Mouse (Mus musculus): ENCODE measurements at regions not wholly inside any gene's neighbourhood (a gene's known extent, or its start where the extent isn't known, plus 50 kb on each side); places are given as distances from the start of the nearest gene placed in this dataset.

- no peaks in the 10 kb centered on the region for H3K36me3 ChIP-seq (ENCODE audit: control insufficient read depth, insufficient read depth)
Measured at GRCm38 (mm10) chr15:62091144-62091543, 1168.3 kb upstream of the A1bg start.

GRCm38 (mm10) chr15:62088341-62088740, 1165.5 kb upstream of the A1bg start:
- no peak for TF ChIP-seq REST (IDR thresholded peaks at IDR 0.05; ENCODE audit: insufficient read depth, insufficient read length)
- TF ChIP-seq MAX (IDR thresholded peaks at IDR 0.05; ENCODE audit: low read depth), result no peak
- Histone ChIP-seq H3K4me3 (no peak overlapping the region), H3K4me2 (ENCODE audit: low read depth) (no peak overlapping the region), H3K79me2 (ENCODE audit: control insufficient read depth, insufficient read depth) (peaks cover 99% of the 10 kb centered on the region), H3K36me3 (ENCODE audit: control insufficient read depth, insufficient read depth) (no peaks in the 10 kb centered on the region), H3K27me3 (ENCODE audit: control insufficient read depth, insufficient read depth, insufficient read length) (no peaks in the 10 kb centered on the region), H3ac (ENCODE audit: control insufficient read depth, insufficient read length) (no peak overlapping the region)

More at GRCm38 (mm10) chr15:62091144-62091543, 1168.3 kb upstream of the A1bg start:
- TF ChIP-seq POLR2A (IDR thresholded peaks at IDR 0.05; ENCODE audit: insufficient read length, low read depth) (no peak), CEBPB (IDR thresholded peaks at IDR 0.05; ENCODE audit: insufficient read depth, poor library complexity, severe bottlenecking) (no peak), TCF12 (IDR thresholded peaks at IDR 0.05; ENCODE audit: insufficient read depth, poor library complexity, severe bottlenecking) (no peak), TCF3 (IDR thresholded peaks at IDR 0.05; ENCODE audit: insufficient read length, low read depth) (no peak), MYOG (IDR thresholded peaks at IDR 0.05; ENCODE audit: control insufficient read depth in 1 of 3, insufficient read depth in 1 of 3, insufficient read length in 2 of 3, low read depth in 2 of 3) (no peak), E2F4 (IDR thresholded peaks at IDR 0.05; ENCODE audit: insufficient read depth) (no peak), MAX (IDR thresholded peaks at IDR 0.05; ENCODE audit: low read depth) (no peak), MYOD1 (IDR thresholded peaks at IDR 0.05; ENCODE audit: control insufficient read depth in 1 of 3, insufficient read length in 2 of 3, low read depth in 2 of 3) (no peak), POLR2AphosphoS2 (IDR thresholded peaks at IDR 0.05; ENCODE audit: insufficient read length, low read depth) (no peak), USF1 (IDR thresholded peaks at IDR 0.05; ENCODE audit: low read depth) (no peak)
- Histone ChIP-seq H3K4me3 (no peak overlapping the region), H3ac (ENCODE audit: control insufficient read depth, insufficient read length) (no peak overlapping the region), H3K4me2 (ENCODE audit: low read depth) (no peak overlapping the region), H3K79me2 (ENCODE audit: control insufficient read depth, insufficient read depth) (peaks cover 97% of the 10 kb centered on the region), H3K27me3 (ENCODE audit: control insufficient read depth, insufficient read depth, insufficient read length) (no peaks in the 10 kb centered on the region)

DNA sequence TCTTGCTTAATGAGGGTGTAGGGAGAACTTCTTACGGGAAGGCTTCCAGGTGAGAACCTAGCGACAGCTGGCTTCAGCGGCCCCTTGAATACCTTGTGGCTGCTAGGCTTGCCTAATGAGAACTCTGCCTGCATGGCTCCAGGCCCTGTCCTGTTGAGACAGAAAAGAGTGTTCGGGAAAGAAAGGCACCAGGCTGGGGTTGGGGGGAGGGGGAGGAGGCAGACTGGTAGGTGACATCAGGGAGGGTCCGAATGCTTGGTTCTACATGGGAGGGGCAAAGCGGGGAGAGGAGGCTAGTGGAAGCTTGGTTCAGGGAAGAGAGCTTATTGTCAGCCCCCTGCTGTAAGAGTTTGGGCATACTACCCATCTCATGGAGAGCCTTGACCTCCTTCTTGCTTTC, 1164.9 kb upstream of the A1bg start:
- Histone ChIP-seq H3K4me3 (no peak overlapping the region), H3K79me2 (ENCODE audit: control insufficient read depth, insufficient read depth) (peaks cover 99% of the 10 kb centered on the region), H3K27me3 (ENCODE audit: control insufficient read depth, insufficient read depth, insufficient read length) (no peaks in the 10 kb centered on the region), H3K36me3 (ENCODE audit: control insufficient read depth, insufficient read depth) (no peaks in the 10 kb centered on the region), H3ac (ENCODE audit: control insufficient read depth, insufficient read length) (no peak overlapping the region), H3K4me2 (ENCODE audit: low read depth) (no peak overlapping the region)
- no peak for TF ChIP-seq POLR2A (IDR thresholded peaks at IDR 0.05; ENCODE audit: insufficient read length, low read depth)
- no peak for TF ChIP-seq MYOG (IDR thresholded peaks at IDR 0.05; ENCODE audit: control insufficient read depth in 1 of 3, insufficient read depth in 1 of 3, insufficient read length in 2 of 3, low read depth in 2 of 3)
- TF ChIP-seq POLR2AphosphoS2 (IDR thresholded peaks at IDR 0.05; ENCODE audit: insufficient read length, low read depth), result no peak
- no peak for TF ChIP-seq USF1 (IDR thresholded peaks at IDR 0.05; ENCODE audit: low read depth)
- TF ChIP-seq REST (IDR thresholded peaks at IDR 0.05; ENCODE audit: insufficient read depth, insufficient read length), result no peak
- TF ChIP-seq MYOD1 (IDR thresholded peaks at IDR 0.05; ENCODE audit: control insufficient read depth in 1 of 3, insufficient read length in 2 of 3, low read depth in 2 of 3), result no peak
- no peak for TF ChIP-seq E2F4 (IDR thresholded peaks at IDR 0.05; ENCODE audit: insufficient read depth)
- no peak for TF ChIP-seq CEBPB (IDR thresholded peaks at IDR 0.05; ENCODE audit: insufficient read depth, poor library complexity, severe bottlenecking)
- no peak for TF ChIP-seq TCF12 (IDR thresholded peaks at IDR 0.05; ENCODE audit: insufficient read depth, poor library complexity, severe bottlenecking)
- TF ChIP-seq TCF3 (IDR thresholded peaks at IDR 0.05; ENCODE audit: insufficient read length, low read depth), result no peak
- TF ChIP-seq MAX (IDR thresholded peaks at IDR 0.05; ENCODE audit: low read depth), result no peak
- no peak for TF ChIP-seq SRF (IDR thresholded peaks at IDR 0.05; ENCODE audit: control insufficient read depth, insufficient read length, low read depth)

GRCm38 (mm10) chr15:62086037-62086436, 1163.2 kb upstream of the A1bg start:
- Histone ChIP-seq H3K79me2 (ENCODE audit: control insufficient read depth, insufficient read depth) (peaks cover 100% of the 10 kb centered on the region), H3K4me3 (no peak overlapping the region)
- TF ChIP-seq REST (IDR thresholded peaks at IDR 0.05; ENCODE audit: insufficient read depth, insufficient read length) (no peak), TCF12 (IDR thresholded peaks at IDR 0.05; ENCODE audit: insufficient read depth, poor library complexity, severe bottlenecking) (no peak), MAX (IDR thresholded peaks at IDR 0.05; ENCODE audit: low read depth) (no peak), CEBPB (IDR thresholded peaks at IDR 0.05; ENCODE audit: insufficient read depth, poor library complexity, severe bottlenecking) (no peak), E2F4 (IDR thresholded peaks at IDR 0.05; ENCODE audit: insufficient read depth) (no peak), POLR2A (IDR thresholded peaks at IDR 0.05; ENCODE audit: insufficient read length, low read depth) (no peak), MYOD1 (IDR thresholded peaks at IDR 0.05; ENCODE audit: control insufficient read depth in 1 of 3, insufficient read length in 2 of 3, low read depth in 2 of 3) (no peak), TCF3 (IDR thresholded peaks at IDR 0.05; ENCODE audit: insufficient read length, low read depth) (no peak), SRF (IDR thresholded peaks at IDR 0.05; ENCODE audit: control insufficient read depth, insufficient read length, low read depth) (no peak), USF1 (IDR thresholded peaks at IDR 0.05; ENCODE audit: low read depth) (no peak)

DNA sequence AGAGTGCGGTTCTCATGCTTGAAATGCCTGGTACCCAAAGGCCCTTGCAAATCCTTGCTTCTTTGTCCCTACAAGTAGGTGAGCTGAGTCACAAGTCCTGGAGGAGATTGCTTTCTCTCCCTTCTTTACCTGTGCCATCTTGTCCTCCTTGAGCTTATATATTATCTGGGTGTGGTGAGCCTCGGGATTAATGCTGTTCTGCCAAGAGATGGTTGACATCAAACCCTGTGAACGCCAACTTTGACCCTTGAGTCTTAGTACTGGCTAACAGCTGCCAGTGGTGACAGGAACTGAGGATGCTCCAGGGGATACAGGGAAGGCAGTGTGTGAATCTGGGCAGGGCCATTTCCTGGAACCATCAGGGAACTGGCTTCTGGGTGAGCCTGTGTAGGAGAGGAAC, 1160.5 kb upstream of the A1bg start:
- H3K27me3 ChIP-seq (ENCODE audit: control insufficient read depth, insufficient read depth, insufficient read length), result no peaks in the 10 kb centered on the region
- no peak overlapping the region for H3K4me2 ChIP-seq (ENCODE audit: low read depth)
- no peaks in the 10 kb centered on the region for H3K36me3 ChIP-seq (ENCODE audit: control insufficient read depth, insufficient read depth)
- H3K79me2 ChIP-seq (ENCODE audit: control insufficient read depth, insufficient read depth), result peaks cover 85% of the 10 kb centered on the region
- TF ChIP-seq TCF12 (IDR thresholded peaks at IDR 0.05; ENCODE audit: insufficient read depth, poor library complexity, severe bottlenecking) (no peak), REST (IDR thresholded peaks at IDR 0.05; ENCODE audit: insufficient read depth, insufficient read length) (no peak), MAX (IDR thresholded peaks at IDR 0.05; ENCODE audit: low read depth) (no peak), POLR2AphosphoS2 (IDR thresholded peaks at IDR 0.05; ENCODE audit: insufficient read length, low read depth) (no peak), MYOG (IDR thresholded peaks at IDR 0.05; ENCODE audit: control insufficient read depth in 1 of 3, insufficient read depth in 1 of 3, insufficient read length in 2 of 3, low read depth in 2 of 3) (no peak), POLR2A (IDR thresholded peaks at IDR 0.05; ENCODE audit: insufficient read length, low read depth) (no peak), SRF (IDR thresholded peaks at IDR 0.05; ENCODE audit: control insufficient read depth, insufficient read length, low read depth) (no peak), MYOD1 (IDR thresholded peaks at IDR 0.05; ENCODE audit: control insufficient read depth in 1 of 3, insufficient read length in 2 of 3, low read depth in 2 of 3) (no peak), E2F4 (IDR thresholded peaks at IDR 0.05; ENCODE audit: insufficient read depth) (no peak), TCF3 (IDR thresholded peaks at IDR 0.05; ENCODE audit: insufficient read length, low read depth) (no peak), USF1 (IDR thresholded peaks at IDR 0.05; ENCODE audit: low read depth) (no peak), CEBPB (IDR thresholded peaks at IDR 0.05; ENCODE audit: insufficient read depth, poor library complexity, severe bottlenecking) (no peak)
- H3ac ChIP-seq (ENCODE audit: control insufficient read depth, insufficient read length), result no peak overlapping the region
- no peak overlapping the region for H3K4me3 ChIP-seq

More at GRCm38 (mm10) chr15:62086037-62086436, 1163.2 kb upstream of the A1bg start:
- no peak overlapping the region for H3K4me2 ChIP-seq (ENCODE audit: low read depth)
- H3ac ChIP-seq (ENCODE audit: control insufficient read depth, insufficient read length), result no peak overlapping the region
- H3K36me3 ChIP-seq (ENCODE audit: control insufficient read depth, insufficient read depth), result no peaks in the 10 kb centered on the region
- no peaks in the 10 kb centered on the region for H3K27me3 ChIP-seq (ENCODE audit: control insufficient read depth, insufficient read depth, insufficient read length)
